Mouse (Mus musculus) limb, embryonic 11.5 days (tissue): ENCODE measurements around the gene Ifitm7. TPM values are rescaled to one million over a fixed set of nuclear protein-coding genes. Genes with fewer than 3 reads are reported as not detected.
A peak's percentile ranks its signal among the peaks of the same experiment; 100 is the strongest.

ENCODE experiments used
- ATAC-seq: fragments of 200-750 bp; cut with Nextera tagmentation; 2 replicates; pipeline ENCODE4 v1.8.0; 2017; ENCODE audit warnings: low read depth; ENCODE audit not compliant: insufficient number of reproducible peaks, low FRiP score, low TSS enrichment
- DNase-seq: peaks from one replicate; pipeline ENCODE4 v3.0.0-alpha.2; 2015; ENCODE audit warnings: low spot score
- H3K27ac ChIP-seq: fragments of 300-500 bp; sonication (generic); replicated peaks from 2 replicates; pipeline ENCODE4 v1.5.1; 2014; ENCODE audit warnings: low read depth, mild to moderate bottlenecking, low read length
- H3K27me3 ChIP-seq: fragments of 300-500 bp; sonication (generic); 2 replicates; pipeline ENCODE4 v1.6.1; 2014; ENCODE audit warnings: mild to moderate bottlenecking, low read length, mixed read lengths; ENCODE audit not compliant: control insufficient read depth, insufficient read depth
- H3K36me3 ChIP-seq: fragments of 300-500 bp; sonication (generic); 2 replicates; pipeline ENCODE4 v1.6.1; 2014; ENCODE audit warnings: mild to moderate bottlenecking, low read length, moderate library complexity, mixed read lengths; ENCODE audit not compliant: control insufficient read depth, insufficient read depth
- H3K4me1 ChIP-seq: fragments of 300-500 bp; sonication (generic); 2 replicates; pipeline ENCODE4 v1.6.1; 2014; ENCODE audit warnings: low read length, mixed read lengths; ENCODE audit not compliant: control insufficient read depth, insufficient read depth
- H3K4me2 ChIP-seq: fragments of 300-500 bp; sonication (generic); 2 replicates; pipeline ENCODE4 v1.6.1; 2014; ENCODE audit warnings: low read depth, mild to moderate bottlenecking, moderate library complexity; ENCODE audit not compliant: severe bottlenecking
- H3K4me3 ChIP-seq: fragments of 300-500 bp; sonication (generic); 2 replicates; pipeline ENCODE4 v1.5.1; 2014; ENCODE audit warnings: low read depth, low read length
- H3K9ac ChIP-seq: fragments of 300-500 bp; sonication (generic); 2 replicates; pipeline ENCODE4 v1.6.1; 2014; ENCODE audit warnings: mild to moderate bottlenecking, low read length
- H3K9me3 ChIP-seq: fragments of 300-500 bp; sonication (generic); 2 replicates; pipeline ENCODE4 v1.6.1; 2016; ENCODE audit warnings: low read length; ENCODE audit not compliant: control insufficient read depth
- WGBS: fragments of 180-500 bp; shearing (Covaris S2); extraction: QIAGEN DNeasy Blood & Tissue Kit; methylation state at CpG from one replicate; pipeline ENCODE4 v1.1.7; 2014; 5-methylcytosine and 5-hydroxymethylcytosine counted together
- polyA plus RNA-seq: library from polyadenylated mRNA; unstranded; fragments of >200 nt; fragmentation: Nextera tagmentation; extraction: Ambion mirVana; gene quantifications from 2 replicates; pipeline ENCODE4 v1.2.1, GENCODE M21; 2014

Gene Ifitm7
- polyA plus RNA-seq, 1 experiment from 2014 or later: 0.21 TPM

GRCm38 (mm10) chr16:13962053-13962452, 24.6 kb downstream of the Ifitm7 start:
- ATAC-seq (no peak), DNase-seq (no peak)
- H3K9ac ChIP-seq: no peak overlapping the region
- no peaks in the 10 kb centered on the region for H3K36me3 ChIP-seq
- WGBS: 46% methylated on average over 1 of the region's 1 CpGs
- H3K4me3 ChIP-seq: no peak overlapping the region
- H3K4me2 ChIP-seq: no peak overlapping the region
- H3K27me3 ChIP-seq: no peaks in the 10 kb centered on the region
- H3K9me3 ChIP-seq: no peaks in the 10 kb centered on the region
- H3K27ac ChIP-seq: no peak overlapping the region
- no peaks in the 10 kb centered on the region for H3K4me1 ChIP-seq

DNA sequence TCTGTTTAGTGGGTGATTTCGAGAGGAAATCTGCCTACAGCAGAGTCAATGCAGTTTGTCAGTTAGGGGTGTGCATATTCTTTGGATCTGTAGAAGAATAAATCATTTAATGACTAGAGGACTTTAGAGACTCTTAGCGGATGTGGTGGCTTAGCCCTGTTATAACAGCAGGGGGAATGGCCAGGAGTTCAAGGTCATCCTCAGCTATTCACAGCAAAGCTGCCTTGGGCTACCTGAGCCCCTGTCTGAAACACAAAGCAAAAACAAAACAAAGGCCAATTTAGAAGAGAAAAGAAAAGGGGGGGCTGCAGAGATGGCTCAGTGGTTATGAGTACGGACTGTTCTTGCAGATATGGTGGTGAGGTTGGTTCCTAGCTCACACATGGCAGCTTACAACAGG, 35.4 kb downstream of the Ifitm7 start:
- Histone ChIP-seq H3K27ac (no peak overlapping the region), H3K4me2 (no peak overlapping the region), H3K27me3 (no peaks in the 10 kb centered on the region), H3K9ac (no peak overlapping the region), H3K9me3 (no peaks in the 10 kb centered on the region), H3K4me3 (no peak overlapping the region), H3K4me1 (no peaks in the 10 kb centered on the region), H3K36me3 (no peaks in the 10 kb centered on the region)
- DNase-seq: no peak
- no peak for ATAC-seq
- WGBS: 77% methylated on average over 3 of the region's 3 CpGs

GRCm38 (mm10) chr16:13946306-13946705, 40.4 kb downstream of the Ifitm7 start:
- 96% methylated on average over 1 of the region's 1 CpGs for WGBS
- DNase-seq: no peak

DNA sequence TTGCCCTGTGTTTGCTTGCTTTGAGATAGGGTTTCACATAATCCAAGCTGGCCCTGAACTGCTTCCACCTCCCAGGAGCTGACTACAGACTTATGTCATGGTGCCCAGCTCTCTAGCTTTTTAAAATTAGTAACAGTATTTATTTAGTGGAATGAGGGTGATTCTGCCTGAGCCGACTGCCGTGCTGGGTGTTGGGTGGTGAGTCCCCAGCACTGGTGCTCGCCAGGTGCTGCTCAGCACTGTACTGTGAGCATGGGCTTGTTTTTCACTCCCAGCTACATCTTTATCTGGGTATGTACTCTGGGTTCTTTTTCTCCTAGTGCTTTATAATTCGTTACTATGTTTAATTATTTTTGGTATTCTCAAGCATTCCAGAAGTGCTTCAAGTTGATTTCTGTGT, 41.5 kb downstream of the Ifitm7 start:
- H3K9me3 ChIP-seq: no peaks in the 10 kb centered on the region
- ATAC-seq (no peak), DNase-seq (no peak)
- H3K4me2 ChIP-seq: no peak overlapping the region
- H3K4me3 ChIP-seq: no peak overlapping the region
- H3K4me1 ChIP-seq: no peaks in the 10 kb centered on the region
- 82% methylated on average over 4 of the region's 4 CpGs for WGBS
- H3K27me3 ChIP-seq: peaks cover 5% of the 10 kb centered on the region; the same call in 1 of the 2 replicates
- H3K36me3 ChIP-seq: no peaks in the 10 kb centered on the region
- H3K9ac ChIP-seq: no peak overlapping the region
- no peak overlapping the region for H3K27ac ChIP-seq

More at GRCm38 (mm10) chr16:13946306-13946705, 40.4 kb downstream of the Ifitm7 start:
- no peak overlapping the region for H3K4me3 ChIP-seq
- H3K36me3 ChIP-seq: no peaks in the 10 kb centered on the region
- H3K9ac ChIP-seq: no peak overlapping the region
- no peaks in the 10 kb centered on the region for H3K9me3 ChIP-seq
- H3K4me2 ChIP-seq: no peak overlapping the region
- H3K27ac ChIP-seq: no peak overlapping the region
- no peaks in the 10 kb centered on the region for H3K4me1 ChIP-seq
- H3K27me3 ChIP-seq: peaks cover 4% of the 10 kb centered on the region; the same call in 1 of the 2 replicates
- no peak for ATAC-seq

GRCm38 (mm10) chr16:13944752-13945151, 41.9 kb downstream of the Ifitm7 start:
- DNase-seq: no peak
- ATAC-seq: no peak
- H3K36me3 ChIP-seq: no peaks in the 10 kb centered on the region
- H3K27ac ChIP-seq: no peak overlapping the region
- no peaks in the 10 kb centered on the region for H3K4me1 ChIP-seq
- no peak overlapping the region for H3K9ac ChIP-seq
- WGBS: 85% methylated on average over 5 of the region's 5 CpGs
- no peak overlapping the region for H3K4me3 ChIP-seq
- H3K27me3 ChIP-seq: peaks cover 5% of the 10 kb centered on the region; the same call in 1 of the 2 replicates
- H3K9me3 ChIP-seq: no peaks in the 10 kb centered on the region
- no peak overlapping the region for H3K4me2 ChIP-seq

DNA sequence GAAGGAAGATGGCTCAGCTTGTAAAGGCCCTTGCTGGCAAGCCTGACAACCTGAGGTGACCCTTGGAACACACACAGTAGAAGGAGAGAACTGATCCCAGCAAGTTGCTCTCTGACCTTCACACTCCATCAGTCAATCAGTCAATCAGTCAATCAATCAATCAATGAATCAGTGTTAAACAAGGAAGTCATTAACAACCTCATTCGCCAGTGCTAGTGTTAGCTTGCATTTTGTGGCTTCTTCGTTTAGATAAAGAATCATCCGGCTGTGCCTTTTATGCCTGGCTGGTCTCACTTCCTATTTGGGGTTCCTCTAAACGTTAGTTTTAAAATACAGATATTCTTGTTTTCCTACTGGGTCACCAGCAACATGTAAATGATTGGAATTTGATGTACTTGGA, 42.5 kb downstream of the Ifitm7 start:
- ATAC-seq (no peak), DNase-seq (no peak)
- Histone ChIP-seq H3K4me1 (no peaks in the 10 kb centered on the region), H3K4me2 (no peak overlapping the region), H3K4me3 (no peak overlapping the region), H3K36me3 (no peaks in the 10 kb centered on the region), H3K27ac (no peak overlapping the region), H3K9ac (no peak overlapping the region), H3K9me3 (no peaks in the 10 kb centered on the region), H3K27me3 (peaks cover 5% of the 10 kb centered on the region; the same call in 1 of the 2 replicates)
- 46% methylated on average over 4 of the region's 4 CpGs for WGBS

- H3K4me1 ChIP-seq: no peaks in the 10 kb centered on the region
- no peaks in the 10 kb centered on the region for H3K36me3 ChIP-seq
- DNase-seq (no peak), ATAC-seq (peak; percentile 83)
- H3K4me3 ChIP-seq: peak overlapping the region; percentile 63
- H3K9ac ChIP-seq: peak overlapping the region; percentile 57
- H3K9me3 ChIP-seq: no peaks in the 10 kb centered on the region
- no peak overlapping the region for H3K27ac ChIP-seq
- H3K27me3 ChIP-seq: peaks cover 5% of the 10 kb centered on the region; the same call in 1 of the 2 replicates
- H3K4me2 ChIP-seq: peak overlapping the region; percentile 98
- WGBS: 3% methylated on average over 34 of the region's 34 CpGs
Measured at GRCm38 (mm10) chr16:13940847-13941395, 45.8 kb downstream of the Ifitm7 start.

GRCm38 (mm10) chr16:13940139-13940846, 46.4 kb downstream of the Ifitm7 start:
- Histone ChIP-seq H3K9ac (peak overlapping the region; percentile 57), H3K4me3 (peak overlapping the region; percentile 63), H3K4me1 (no peaks in the 10 kb centered on the region), H3K9me3 (no peaks in the 10 kb centered on the region), H3K27ac (no peak overlapping the region), H3K4me2 (peak overlapping the region; percentile 98), H3K36me3 (no peaks in the 10 kb centered on the region), H3K27me3 (peaks cover 5% of the 10 kb centered on the region; the same call in 1 of the 2 replicates)
- ATAC-seq (peak; percentile 94), DNase-seq (peak; percentile 79)
- 5% methylated on average over 28 of the region's 28 CpGs for whole genome bisulfite sequencing
